Mouse (Mus musculus) ZHBTc4 (cell line): ENCODE data around the gene Mvb12a.

Experiments used
- DNase-seq: peaks from one replicate; pipeline ENCODE4 v3.0.0-alpha.2; 2011; ENCODE audit warnings: low read depth, low spot score

The Mvb12a gene

DNA sequence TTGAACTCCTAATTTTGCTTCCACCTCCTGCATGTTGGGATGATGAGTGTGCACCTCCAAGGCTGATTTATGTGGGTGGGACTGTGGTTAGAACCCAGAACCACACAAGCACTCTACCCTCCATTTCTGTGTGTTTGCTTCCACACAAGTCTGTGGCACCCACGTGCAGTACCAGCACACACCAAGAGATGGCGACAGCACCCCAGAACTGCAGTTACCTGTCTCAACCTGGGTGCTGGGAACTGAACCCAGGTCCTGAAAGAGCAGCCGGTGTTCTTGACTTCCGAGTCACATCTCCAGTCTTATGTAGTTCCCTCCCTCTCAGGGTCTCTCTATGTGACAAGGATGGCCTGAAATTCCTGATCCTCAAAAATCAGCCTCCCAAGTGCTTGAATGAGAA lies 21.3 kb downstream of the Mvb12a start:
- no peak for DNase-seq

DNA sequence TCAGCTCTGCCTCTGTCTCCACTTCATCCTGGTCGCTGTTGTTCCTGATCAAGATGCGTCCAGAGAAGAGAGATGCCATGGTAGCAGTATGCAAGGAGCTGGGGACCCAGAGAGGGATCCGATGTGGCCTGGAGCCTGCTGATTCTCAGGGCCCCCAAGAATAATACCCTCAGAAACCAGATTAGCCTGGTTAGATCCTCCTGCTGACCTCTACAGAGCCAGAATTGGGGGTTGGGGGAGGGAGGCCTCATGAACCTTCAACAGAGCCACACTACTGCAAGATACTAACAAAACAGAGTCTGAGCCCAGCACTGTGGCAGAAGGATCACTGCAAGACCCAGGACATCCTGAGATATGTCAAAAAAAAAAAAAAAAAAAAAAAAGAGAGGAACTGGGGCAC lies 23.8 kb downstream of the Mvb12a start, which contains the start of gene Nxnl1:
Nxnl1 (minus strand) TSS at position 101 of the 400 bp plus-strand sequence.
- no peak for DNase-seq

DNA sequence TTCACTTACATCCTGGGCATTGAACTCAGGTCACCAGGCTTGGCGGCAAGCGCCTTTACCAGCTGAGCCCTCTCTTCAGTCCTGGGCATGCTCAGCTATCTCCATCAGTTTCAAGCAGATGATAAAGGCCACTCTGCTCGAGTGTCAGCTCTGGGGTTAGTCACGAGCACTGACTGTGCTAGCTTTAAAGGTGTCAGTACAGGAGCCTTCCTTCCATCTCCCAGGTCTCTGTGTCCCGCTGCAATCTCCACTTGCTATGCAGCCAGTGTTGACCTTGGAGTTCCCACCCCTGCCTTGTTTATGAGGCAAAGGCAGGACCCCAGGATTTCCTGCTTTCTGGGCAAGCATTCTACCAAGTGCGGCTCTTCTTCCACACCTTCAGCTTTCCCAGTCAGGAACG lies 24.9 kb downstream of the Mvb12a start:
- DNase-seq: no peak

DNA sequence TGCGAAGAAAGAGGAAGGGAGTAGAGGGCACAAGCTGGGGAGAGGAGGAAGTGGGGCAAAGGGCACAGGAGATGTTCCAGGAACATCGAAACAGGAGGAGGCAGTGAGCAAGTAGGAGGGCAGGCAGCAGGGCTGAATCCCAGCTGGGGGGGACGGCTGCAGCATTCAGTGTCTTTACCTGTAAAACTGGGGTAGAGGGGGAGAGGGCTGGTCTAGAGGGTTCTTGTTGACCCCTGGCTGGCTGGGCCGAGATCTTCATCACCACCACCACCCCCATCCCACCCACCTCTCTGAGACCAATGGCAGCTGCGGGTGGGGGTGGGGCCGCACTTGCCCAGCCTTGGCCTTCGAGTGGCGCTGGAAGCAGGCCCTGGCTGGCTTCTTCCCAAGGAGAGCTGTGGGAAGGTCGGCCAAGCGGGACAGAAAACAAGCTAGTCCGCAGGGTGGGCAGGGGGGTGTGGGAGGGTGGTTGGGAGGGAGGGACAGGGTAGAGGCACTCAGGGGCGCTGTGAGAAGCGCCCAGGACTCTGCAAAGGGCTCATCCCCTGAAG lies 25.7 kb downstream of the Mvb12a start, which contains the start of gene Slc27a1:
Slc27a1 (plus strand) TSS at position 496 of the 551 bp plus-strand sequence.
- no peak for DNase-seq

DNA sequence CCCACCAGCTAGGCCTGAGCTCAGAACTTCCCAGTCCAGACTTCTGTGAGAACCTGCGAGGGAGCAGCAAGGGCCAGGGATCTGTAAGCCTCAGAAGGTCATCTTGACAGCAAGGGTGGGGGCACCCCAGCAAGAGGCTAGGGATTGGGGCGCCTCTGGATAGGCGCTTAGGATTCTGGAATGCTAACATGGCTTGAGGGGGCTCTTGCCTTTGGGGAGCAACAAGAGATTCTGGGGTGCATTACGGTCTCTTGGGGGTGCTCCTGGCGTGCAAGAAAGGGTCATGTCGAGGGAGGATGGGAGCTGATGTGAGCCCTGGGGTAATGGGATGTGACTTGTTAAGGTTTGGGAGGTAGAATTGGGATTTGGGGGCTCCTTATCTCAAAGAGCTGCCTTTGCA lies 26.2 kb downstream of the Mvb12a start:
- DNase-seq: no peak

DNA sequence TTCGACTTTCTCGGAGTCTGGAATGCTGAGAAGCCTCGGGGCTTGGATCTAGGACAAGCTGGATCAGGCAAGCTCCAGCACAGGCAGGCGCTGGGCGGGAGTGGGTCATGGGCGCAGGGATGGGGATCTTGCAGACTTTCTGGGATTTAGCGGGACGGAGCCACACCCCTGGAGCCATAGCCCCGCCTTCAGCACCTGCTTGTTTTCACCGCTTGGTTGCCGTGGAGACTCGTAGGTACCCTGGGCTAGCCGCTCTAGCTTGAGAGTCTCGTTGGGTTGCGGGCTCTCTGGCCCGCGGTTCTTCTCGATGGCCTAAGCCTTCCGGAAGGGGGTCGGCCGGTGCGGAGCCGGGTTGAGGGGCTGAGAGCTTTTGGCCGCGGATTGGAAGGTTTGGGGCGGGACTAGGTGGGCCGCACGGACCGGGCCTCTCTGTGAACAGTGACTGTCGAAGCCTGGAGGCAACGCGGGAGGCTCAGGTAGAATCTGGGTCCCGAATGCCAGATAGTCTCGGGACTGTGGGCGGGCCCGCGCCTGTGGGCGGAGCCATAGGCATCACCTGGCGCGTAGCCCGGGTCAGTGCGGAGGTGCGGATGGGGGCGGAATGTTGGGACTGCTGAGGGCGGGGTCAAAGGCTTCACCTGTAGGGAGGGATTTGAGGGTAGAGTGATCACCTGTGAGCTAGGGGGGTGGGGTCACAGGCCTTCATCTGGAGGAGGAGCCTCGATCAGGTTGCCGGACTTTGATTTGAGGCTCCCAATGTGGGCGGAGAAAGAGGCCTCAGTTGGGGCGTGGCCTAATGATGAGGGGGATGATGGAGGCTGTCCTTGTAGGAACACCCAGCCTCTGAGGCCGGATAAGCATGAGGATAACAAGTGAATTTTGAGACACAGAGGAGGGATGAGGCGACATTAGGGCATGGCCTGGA lies 26.9 kb downstream of the Mvb12a start:
- DNase-seq: peak; percentile 98

DNA sequence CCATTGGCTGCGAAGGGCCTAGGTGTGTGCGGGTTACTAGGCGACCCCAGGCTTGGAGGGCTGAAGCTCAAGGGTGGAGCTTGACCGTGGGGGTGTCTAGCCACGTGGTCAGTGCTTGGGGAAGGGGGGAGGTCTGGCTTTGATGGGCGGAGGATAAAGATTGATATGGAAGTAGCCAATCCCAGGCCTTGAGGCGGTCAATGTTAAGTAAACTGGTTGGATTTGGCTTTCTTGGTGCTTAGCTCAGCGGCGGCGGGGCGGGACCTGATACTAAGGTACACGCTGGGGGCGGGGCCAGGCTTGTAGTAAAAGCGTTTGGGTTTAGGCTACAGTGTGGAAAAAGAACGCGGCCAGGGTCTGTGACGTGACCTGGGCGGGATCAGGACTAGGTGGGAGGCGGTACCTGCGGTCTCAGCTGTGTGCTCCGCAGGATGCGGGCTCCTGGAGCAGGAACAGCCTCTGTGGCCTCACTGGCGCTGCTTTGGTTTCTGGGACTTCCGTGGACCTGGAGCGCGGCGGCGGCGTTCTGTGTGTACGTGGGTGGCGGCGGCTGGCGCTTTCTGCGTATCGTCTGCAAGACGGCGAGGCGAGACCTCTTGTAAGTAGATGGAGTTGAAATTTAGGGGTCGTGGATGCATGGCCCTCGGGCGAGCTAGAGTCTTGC lies 27.7 kb downstream of the Mvb12a start:
- peak; percentile 100 for DNase-seq

DNA sequence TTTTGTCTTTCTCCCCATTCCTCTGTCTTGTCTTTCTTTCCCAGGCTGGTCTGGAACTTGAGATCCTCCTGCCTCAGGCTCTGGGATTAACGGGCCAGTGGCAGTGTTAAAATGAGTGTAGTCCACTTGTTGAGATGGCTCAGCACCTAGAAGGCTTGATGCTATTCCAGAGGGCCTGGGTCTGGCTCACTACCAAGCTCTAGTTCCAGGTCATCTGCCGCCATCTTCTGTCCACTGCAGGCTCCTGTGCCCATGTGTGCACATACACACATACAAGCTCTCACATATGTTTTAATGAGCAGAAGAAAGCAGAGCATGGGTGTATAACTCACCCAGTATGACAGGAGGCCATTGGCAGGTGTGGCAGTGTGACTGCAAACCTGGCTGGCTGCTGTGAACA lies 29.4 kb downstream of the Mvb12a start:
- no peak for DNase-seq

DNA sequence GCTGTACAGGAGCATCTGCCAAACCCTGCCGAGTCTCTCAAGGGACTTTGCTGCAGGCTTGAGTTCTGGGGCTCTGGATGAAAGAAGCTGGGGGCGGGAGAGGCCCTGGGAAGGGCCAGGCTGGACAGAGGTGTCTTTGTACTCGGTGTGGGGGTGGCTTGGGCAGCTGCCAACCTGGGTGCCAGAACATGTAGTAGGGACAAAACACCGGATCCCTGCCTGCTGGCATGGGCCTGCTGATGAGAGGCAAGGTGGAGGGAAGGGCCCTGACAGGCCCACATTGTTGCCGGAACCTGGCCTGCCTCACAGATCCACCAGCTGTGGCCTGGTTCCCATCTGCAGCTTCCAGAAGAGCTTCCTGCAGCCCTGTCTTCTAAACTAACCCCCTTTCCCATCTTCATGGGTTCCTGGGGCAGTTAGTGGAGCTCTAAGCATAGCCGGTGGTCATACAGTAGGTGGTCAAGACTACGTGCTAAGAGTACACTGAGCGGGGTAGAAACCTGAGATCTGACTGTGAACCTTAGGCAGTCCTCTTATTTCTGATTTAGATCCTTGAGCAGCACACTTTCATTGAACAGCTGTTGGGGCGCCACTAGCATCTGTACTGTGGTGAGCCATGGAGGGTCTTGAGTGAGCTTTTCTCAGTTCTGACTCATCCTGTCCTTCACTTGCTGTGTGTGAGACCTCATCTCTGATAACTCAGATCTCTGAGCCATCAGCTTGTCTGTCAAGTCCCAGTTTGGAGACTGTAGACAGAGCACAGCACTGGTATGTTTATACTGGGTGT lies 30.3 kb downstream of the Mvb12a start:
- no peak for DNase-seq

DNA sequence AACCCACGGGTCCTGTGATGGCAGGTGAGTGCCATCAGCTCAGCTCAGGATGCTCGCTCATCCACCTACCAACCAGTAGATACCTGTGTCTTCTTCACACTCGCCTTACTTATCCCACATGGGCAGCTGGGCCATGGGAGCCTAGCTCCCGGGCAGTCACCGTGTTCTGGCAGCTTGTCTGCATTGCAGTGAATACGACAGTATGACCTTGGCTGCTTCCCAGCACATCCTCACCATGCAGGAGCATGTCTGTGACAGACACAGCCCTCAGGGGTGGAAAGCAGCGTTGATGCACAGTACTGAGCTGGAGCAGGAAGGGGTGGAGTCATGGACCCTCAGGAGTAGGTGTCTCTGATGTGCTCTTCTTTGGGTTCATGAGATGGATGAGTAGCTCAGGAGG lies 31.7 kb downstream of the Mvb12a start:
- DNase-seq: no peak

DNA sequence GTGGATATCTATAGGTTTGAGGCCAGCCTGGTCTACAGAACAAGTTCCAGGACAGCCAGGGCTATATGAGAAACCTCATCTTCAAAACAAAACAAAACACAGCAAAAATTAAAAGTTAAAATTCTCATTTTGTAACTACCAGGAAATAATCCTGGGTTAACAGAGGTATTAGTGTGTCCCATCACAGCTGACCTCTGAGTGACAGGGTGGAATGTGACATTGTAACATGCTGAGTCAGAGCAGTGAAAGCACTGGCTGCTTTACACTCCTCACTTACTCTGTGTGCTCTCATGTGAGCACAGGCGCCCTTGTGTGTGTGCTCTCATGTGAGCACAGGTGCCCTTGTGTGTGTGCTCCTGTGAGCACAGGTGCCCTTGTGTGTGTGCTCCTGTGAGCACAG lies 32.3 kb downstream of the Mvb12a start:
- DNase-seq: no peak

DNA sequence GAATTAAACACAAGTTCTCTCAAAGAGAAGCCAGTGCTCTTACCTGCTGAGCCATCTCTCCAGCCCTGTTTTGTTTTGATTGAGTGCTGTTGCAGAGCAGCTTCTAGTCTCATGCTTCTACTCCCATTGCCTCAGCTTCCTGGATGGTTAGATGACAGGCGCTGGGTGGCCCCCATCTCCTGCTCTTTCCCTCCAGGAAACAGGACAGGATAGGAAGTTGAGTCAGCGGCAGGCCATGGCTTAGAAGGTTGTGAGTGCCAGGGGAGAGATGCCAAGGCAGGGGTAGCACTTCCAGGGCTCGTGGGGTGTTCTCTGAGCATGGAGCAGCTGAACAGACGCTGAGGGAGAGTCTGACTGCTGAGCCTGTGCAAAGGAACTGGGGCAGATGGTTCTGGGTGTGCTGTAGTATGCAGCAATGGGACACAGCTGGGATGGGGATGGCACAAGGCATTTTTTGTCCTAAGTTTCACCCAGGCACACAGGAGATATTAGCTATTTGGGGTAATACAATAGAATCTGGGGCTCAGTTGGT lies 35.2 kb downstream of the Mvb12a start:
- no peak for DNase-seq

DNA sequence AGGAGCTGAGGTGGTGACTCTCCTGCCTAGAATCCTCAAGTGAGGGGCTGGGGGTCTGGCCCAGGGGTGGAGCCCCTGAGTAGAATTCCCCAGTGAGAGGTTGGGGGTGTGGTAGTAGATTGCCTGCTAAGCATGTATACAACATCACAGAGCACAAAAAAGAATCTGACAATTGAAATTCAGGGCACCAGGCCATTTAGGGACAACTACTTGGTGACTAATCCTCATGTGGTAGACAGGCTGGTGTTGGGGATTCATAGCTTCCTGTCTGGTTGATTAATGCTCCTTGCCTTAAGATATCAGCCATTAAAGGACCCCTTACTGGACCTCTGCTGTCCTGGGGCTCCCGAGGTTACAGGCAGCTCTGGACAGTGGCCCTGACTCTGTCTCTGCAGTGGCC lies 36.3 kb downstream of the Mvb12a start:
- DNase-seq: no peak

DNA sequence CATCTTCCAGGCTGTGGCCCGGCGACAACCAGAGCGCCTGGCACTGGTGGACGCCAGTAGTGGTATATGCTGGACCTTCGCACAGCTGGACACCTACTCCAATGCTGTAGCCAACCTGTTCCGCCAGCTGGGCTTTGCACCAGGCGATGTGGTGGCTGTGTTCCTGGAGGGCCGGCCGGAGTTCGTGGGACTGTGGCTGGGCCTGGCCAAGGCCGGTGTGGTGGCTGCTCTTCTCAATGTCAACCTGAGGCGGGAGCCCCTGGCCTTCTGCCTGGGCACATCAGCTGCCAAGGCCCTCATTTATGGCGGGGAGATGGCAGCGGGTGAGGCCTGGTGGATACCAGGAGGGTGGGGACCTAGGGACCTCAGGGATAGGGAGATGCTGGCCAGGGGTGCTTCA lies 36.8 kb downstream of the Mvb12a start:
- DNase-seq: no peak

DNA sequence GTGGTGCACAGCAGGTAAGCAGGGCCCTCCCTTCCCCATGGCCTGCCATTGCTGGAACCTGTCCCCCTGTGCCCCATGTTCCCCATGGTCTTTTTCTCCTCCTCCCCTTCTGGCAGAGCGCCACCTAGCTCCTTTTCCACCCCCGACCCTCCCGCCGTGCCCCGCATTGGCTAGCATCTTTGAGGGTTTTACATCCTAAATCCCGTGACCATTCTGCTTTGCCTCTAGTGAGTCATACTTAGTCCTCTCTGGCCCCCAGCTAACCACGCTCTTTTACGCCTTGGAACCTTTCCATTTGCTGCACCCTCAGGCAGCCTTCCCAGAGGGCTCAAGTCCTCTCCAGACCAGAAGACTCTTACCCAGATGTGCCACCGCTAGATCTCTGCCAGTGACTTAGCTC lies 37.5 kb downstream of the Mvb12a start:
- no peak for DNase-seq

DNA sequence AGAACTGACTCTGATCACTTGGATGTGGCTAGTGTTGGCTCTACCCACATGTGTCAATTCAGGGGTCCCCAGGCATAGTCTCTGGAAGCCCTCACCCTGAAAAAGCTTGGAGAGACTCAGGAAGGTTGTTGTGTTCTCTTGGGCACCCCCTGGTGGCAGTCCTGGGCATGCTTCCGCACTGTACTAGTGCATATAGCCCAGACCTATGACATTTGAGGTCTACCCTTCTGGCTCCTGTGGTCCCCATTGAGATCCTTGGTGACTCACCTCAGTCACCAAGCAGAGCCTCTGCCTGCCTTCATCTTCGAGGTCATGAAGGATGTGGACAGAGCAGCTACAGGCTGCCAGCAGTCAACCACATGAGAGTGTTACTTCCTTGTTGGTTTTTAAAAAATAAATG lies 44.2 kb downstream of the Mvb12a start:
- peak; percentile 75 for DNase-seq

DNA sequence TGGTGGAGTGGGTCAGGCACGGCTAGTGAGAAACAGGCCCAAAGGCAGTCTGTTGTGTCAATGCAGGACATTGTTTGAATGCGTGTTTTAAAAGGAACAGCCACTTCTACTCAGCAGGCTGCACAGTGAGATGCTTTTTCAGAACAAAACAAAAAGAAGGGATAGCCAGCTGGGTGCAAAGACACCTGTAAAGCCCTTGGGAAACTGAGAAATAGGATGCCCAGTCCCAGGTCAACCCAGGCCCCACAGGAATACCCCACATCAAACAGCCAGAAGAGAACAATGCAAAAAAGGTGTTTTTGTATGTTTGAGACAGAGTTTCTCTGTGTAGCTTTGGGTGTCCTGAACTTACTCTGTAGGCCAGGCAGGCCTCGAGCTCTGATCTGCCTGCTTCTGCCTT lies 46.0 kb downstream of the Mvb12a start:
- DNase-seq: no peak

DNA sequence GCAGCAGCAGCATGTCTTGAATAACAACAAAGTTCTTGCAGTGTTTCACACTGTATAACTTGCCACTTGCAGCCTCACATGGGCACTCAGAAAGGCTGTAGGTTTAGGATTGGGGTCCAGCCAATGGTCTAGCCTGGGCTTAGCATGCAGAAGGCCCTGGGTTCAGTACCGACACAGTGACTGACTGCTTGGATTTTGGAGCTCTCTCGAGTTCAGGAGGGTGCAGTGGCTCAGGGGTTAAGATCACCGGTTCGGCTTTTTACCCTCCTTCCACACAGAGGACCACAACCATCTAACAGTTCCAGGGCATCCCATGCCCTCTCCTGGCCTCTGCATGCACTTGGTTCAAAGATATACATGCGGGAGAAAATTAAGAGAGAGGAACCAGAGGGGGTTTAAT lies 48.3 kb downstream of the Mvb12a start:
- no peak for DNase-seq

DNA sequence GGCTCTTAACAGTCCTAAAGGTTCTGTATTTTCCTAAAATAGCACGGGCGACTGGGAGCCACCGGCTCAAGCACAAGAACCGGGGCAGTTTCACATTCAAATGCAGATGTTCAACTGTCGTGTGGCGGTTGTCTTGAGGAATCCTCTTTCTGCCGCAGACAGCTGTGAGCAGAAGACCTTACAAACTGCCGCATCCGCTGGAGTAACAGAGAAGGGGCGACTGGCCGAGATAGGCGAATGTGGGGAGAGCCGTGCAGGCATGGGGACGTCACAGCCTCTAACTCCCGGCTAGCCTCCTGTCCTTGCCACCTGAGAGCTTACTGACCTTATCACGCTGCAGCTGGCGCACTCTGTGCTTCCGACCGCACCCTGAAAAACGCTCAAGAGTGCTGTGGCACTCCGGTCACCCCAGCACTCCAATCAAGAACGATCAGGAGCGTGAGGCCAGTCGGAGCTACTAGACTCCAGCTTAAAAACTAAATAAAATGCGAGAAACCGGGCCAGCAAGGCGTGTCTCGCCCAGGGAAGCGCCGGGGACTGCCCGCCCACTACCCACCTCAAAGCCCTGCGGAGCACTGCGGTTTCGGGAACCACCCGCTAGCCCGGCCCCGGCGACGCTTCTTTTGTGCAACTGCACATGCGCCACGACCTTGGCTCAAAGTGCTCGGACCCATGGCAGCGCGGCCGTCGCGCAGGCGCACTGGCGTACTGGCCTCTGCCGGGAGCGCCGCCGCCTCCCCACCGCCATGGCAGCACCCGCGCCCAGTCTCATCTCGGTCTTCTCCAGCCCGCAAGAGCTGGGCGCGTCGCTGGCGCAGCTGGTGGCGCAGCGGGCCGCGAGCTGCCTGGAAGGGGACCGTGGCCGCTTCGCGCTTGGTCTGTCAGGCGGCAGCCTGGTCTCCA lies 49.0 kb downstream of the Mvb12a start, which contains the start of gene Pgls:
Pgls (plus strand) TSS at position 706 of the 903 bp plus-strand sequence.
- DNase-seq: peak; percentile 98
